Mouse (Mus musculus) brain, embryonic 14.5 days (tissue): ENCODE measurements around the gene Nol3. TPM values are rescaled to one million over a fixed set of nuclear protein-coding genes. Genes with fewer than 3 reads are reported as not detected.

Source experiments
- DNase-seq: peaks from one replicate; pipeline ENCODE4 v3.0.0-alpha.2; 2011; ENCODE audit warnings: low read depth
- CTCF ChIP-seq: fragments of 200-500 bp; IDR thresholded peaks from 2 replicates; pipeline ENCODE4 v1.5.1; 2012; ENCODE audit warnings: inconsistent platforms, mild to moderate bottlenecking, moderate library complexity, borderline replicate concordance; ENCODE audit not compliant: insufficient read depth, insufficient read length; ENCODE audit errors: extremely low read depth
- POLR2A ChIP-seq: fragments of 200-500 bp; IDR thresholded peaks from 2 replicates; pipeline ENCODE4 v1.6.1; 2012; ENCODE audit warnings: mild to moderate bottlenecking, inconsistent platforms, borderline replicate concordance; ENCODE audit not compliant: poor library complexity, insufficient read depth, insufficient read length, severe bottlenecking; ENCODE audit errors: extremely low read depth
- polyA plus RNA-seq: library from polyadenylated mRNA; depleted of rRNA; stranded (reverse); fragments of >200 nt; gene quantifications from 2 replicates; pipeline ENCODE4 v1.2.3, GENCODE M21; 2012; rRNA removed

Gene Nol3
- polyA plus RNA-seq, 1 experiment, result 1.8 TPM

DNA sequence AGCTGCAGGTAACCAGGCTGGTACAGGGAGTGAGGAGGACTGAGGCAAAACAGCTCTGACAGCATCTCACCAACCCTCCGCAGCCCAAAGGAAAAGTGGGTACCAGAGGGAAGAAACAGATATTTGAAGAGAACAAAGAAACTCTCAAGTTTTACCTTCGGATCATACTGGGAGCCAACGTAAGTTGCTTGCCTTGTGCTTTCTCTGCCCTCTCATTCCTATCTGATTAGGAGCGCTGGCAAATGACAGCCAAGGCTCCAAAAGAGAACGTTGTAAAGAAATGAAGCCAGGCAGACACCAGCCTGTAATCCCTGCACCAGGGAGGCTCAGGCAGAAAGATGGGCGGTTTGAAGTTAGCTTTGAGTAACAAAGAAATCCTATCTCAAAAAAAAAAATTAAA lies 51.0 kb downstream of the Nol3 start:
- no peak for DNase-seq
- TF ChIP-seq CTCF, result no peak
- no peak for TF ChIP-seq POLR2A

DNA sequence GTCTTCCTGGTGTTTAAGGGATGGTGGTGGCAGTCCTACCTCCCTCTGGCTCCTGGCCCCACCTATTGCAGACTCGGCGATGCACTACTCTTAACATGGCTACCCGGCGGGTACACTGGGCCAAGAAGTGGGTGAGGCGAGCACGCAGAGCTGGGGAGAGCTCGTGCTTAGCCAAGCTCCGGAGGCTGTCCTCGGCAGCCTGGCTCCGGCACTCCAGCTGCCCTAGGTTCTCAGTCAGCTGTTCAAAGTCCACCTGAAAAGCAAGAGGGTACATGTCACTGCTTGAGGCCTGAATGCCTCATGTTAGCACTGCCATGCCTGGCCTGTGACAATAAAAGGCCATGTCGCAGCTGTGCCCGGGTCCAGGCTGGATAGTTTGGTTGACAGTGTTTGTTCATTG lies 54.4 kb downstream of the Nol3 start:
- DNase-seq, result no peak
- no peak for TF ChIP-seq POLR2A
- TF ChIP-seq CTCF, result no peak

DNA sequence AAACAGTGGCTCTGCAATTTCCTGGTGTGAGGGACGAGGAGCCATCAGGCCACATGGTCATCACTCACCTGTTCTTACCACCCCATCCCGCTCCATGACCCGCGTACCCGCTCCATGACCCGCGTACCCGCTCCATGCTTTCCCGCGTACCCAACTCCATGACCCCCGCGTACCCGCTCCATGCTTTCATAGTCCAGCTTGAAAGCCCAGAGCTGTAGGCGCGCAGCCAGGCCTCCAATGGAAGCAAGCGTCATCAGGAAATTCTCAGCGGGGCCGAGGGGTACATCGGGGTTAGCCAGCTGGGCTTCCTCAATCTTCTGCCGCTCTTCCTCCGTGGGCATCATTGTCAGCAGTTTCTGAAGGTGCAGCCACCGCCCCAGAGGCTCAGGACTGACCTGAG lies 55.5 kb downstream of the Nol3 start:
- TF ChIP-seq POLR2A (no peak), CTCF (no peak)
- DNase-seq, result no peak

Other genes with a start within 250 kb of the Nol3 start
- not detected in 2 replicates for gene Ces3a, start 227.5 kb upstream of the Nol3 start, polyA plus RNA-seq
- not detected in 2 replicates for gene Ces3b, start 192.4 kb upstream of the Nol3 start, polyA plus RNA-seq
- gene Ces4a, start 144.3 kb upstream of the Nol3 start, polyA plus RNA-seq, result 0.04 TPM in 1 of 2 replicates, not detected in the other
- 26.5 and 31.9 TPM in 2 replicates for gene Cbfb, start 105.5 kb upstream of the Nol3 start, polyA plus RNA-seq
- 33.4 and 40.5 TPM in 2 replicates for gene D230025D16Rik, start 51.0 kb upstream of the Nol3 start, polyA plus RNA-seq
- 5.9 and 6.6 TPM in 2 replicates for gene B3gnt9, start 21.0 kb upstream of the Nol3 start, polyA plus RNA-seq
- gene Tradd, start 11.5 kb upstream of the Nol3 start, polyA plus RNA-seq, result 7.1 and 7.9 TPM in 2 replicates
- gene Fbxl8, start 11.5 kb upstream of the Nol3 start, polyA plus RNA-seq, result 1.00 TPM in 2 replicates
- 0.42 and 0.60 TPM in 2 replicates for gene Hsf4, start 6.3 kb upstream of the Nol3 start, polyA plus RNA-seq
- gene 4931428F04Rik, start 13.7 kb downstream of the Nol3 start, polyA plus RNA-seq, result 176 and 217 TPM in 2 replicates
- gene Exoc3l, start 20.0 kb downstream of the Nol3 start, polyA plus RNA-seq, result 12.6 and 13.7 TPM in 2 replicates
- gene E2f4, start 21.5 kb downstream of the Nol3 start, polyA plus RNA-seq, result 89.4 and 126 TPM in 2 replicates
- gene Elmo3, start 29.5 kb downstream of the Nol3 start, polyA plus RNA-seq, result 2.3 TPM in 2 replicates
- 2.3 and 2.4 TPM in 2 replicates for gene Lrrc29, start 50.1 kb downstream of the Nol3 start, polyA plus RNA-seq
- gene Tmem208, start 50.2 kb downstream of the Nol3 start, polyA plus RNA-seq, result 93.6 and 144 TPM in 2 replicates
- gene Fhod1, start 71.8 kb downstream of the Nol3 start, polyA plus RNA-seq, result 5.8 and 7.8 TPM in 2 replicates
- gene Slc9a5, start 72.7 kb downstream of the Nol3 start, polyA plus RNA-seq, result 39.3 and 56.1 TPM in 2 replicates
- gene Plekhg4, start 97.1 kb downstream of the Nol3 start, polyA plus RNA-seq, result 11.5 and 13.6 TPM in 2 replicates
- gene Kctd19, start 137.4 kb downstream of the Nol3 start, polyA plus RNA-seq, result 0.04 and 0.05 TPM in 2 replicates
- gene Lrrc36, start 137.4 kb downstream of the Nol3 start, polyA plus RNA-seq, result 1.4 and 1.6 TPM in 2 replicates
- gene Tppp3, start 195.4 kb downstream of the Nol3 start, polyA plus RNA-seq, result 62.7 and 89.6 TPM in 2 replicates
- 40.0 and 46.2 TPM in 2 replicates for gene Zdhhc1, start 220.8 kb downstream of the Nol3 start, polyA plus RNA-seq
- 8.3 and 12.1 TPM in 2 replicates for gene Hsd11b2, start 242.6 kb downstream of the Nol3 start, polyA plus RNA-seq